Mouse (Mus musculus): Measurements from ENCODE around the gene Tcam1.

Gene Tcam1

GRCm38 (mm10) chr11:106318406-106319366 is 42.2 kb downstream of the Tcam1 start:
- in situ Hi-C loops (cut with MseI, MboI), result no loop called here

DNA sequence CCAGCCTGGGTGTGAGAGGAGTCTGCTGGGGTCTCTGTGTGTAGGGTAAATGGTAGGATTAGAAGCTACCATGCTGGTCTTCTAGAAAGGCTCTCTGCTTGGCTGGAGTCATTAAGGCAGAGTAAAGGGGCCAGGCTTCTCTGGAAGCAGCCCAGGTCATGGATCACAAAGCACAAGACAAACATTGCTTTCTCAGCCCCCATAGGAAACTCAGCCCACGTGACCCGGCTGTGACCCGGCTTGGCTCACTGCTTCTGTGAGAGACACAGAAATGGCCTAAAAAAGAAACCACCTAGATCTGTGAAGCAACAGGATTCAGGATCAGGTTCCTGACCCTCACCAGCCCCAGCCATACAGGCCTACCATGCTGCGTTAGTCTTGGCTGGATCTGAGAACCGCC is 48.4 kb downstream of the Tcam1 start:
- in situ Hi-C loops (cut with MseI, MboI), result no loop called here

DNA sequence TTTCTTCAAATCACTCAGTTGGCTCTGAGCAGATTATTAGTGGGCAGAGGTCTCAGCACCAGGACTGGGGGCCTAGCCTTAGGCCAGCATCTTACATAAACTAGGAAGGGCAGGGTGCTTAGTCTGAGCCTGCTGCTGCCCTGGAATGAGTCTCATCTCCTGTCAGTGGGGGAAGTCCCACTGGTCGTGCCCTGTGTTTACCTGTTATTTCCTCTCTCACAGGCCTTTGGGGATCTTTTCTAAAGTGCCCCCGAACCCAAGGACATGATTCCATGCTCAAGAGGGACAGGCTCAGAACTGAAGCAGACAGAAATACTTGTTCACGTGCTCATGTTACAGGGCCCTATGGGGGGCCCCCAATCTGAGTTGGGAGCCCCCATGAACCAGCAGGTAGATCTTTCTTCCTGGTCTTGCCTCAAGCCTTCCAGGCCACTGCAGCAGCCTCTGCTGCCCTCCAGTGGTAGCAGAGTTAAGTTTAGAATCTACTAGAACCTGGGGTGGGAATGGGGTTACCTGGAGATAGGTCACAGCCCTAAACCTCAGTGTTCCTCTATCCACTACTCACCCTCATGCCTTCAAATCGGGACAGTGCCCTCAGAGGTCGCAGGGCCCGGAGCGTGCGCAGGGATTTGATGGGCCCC is 49.2 kb downstream of the Tcam1 start:
- in situ Hi-C loops (cut with MseI, MboI), result no loop called here

DNA sequence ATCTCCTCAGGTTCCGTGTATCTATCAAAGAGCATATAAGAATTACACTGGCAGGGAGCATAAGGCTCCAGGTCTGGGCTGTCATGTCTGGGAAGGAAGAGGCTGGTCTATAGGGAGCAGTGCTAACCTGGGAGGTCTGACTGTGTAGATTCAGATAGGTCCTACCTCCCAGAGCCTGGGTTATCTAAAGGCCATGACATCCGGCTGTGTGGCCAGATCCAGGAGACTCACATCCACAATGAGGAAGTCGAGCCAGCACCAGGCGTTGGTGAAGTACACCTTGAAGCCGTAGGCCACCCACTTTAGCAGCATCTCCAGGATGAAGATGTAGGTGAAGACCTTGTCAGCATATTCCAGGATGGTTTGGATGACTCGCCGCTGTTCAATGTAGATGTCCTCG is 50.0 kb downstream of the Tcam1 start:
- in situ Hi-C loops (cut with MseI, MboI), result no loop called here

DNA sequence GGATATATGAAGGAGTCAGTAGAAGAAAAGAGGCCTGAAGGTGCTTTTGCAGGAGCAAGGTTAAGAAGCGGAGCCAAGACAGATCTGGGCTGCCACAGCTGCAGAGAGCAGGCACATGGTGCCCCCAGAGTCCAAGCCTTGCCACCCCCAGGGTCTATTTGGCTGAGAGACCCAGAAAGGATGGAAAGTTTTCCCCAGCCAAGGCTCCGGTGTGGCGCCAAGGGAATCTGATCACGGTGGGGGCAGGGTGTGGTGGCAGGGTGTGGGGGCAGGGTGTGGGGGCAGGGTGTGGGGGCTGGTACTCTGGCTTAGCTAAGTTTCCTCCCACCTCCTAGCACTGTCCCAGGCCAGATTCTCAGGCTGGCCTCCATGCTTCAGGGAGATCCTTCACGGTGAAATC is 52.0 kb downstream of the Tcam1 start:
- in situ Hi-C loops (cut with MseI, MboI), result no loop called here

GRCm38 (mm10) chr11:106329128-106329527 is 52.7 kb downstream of the Tcam1 start:
- in situ Hi-C loops (cut with MseI, MboI), result no loop called here

DNA sequence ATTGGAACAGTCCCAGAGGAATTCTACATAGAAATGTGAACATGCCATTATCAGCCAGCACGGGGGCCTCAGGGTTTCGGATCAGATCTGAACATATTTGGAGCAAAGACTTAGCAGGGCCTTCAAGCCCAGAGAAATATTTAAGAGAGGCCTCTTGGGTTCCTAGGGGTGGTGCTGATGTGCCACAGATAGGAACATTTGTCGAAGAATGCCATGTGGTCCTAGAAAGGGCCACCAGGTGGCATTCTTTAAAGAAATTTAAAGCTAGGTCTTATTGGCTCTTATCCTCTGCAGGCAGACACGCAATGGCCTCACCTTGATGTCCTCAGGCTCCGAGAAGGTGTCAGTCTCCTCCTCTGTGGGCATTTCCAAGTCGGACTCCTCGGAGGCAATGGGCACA is 53.2 kb downstream of the Tcam1 start:
- in situ Hi-C loops (cut with MseI, MboI), result no loop called here

- in situ Hi-C loops (cut with MseI, MboI), result no loop called here
These were observed 56.0 kb downstream of the Tcam1 start for GRCm38 (mm10) chr11:106332458-106332857.

- in situ Hi-C loops (cut with MseI, MboI), result no loop called here
These were observed 57.6 kb downstream of the Tcam1 start for GRCm38 (mm10) chr11:106334066-106334465.

- in situ Hi-C loops (cut with MseI, MboI), result no loop called here
These were observed 61.6 kb downstream of the Tcam1 start for GRCm38 (mm10) chr11:106338029-106338428.

Measured in mouse trophoblast stem cell (cell line).